Mouse (Mus musculus): ENCODE measurements around the gene Ppp2r1b. TPM values are rescaled to one million over a fixed set of nuclear protein-coding genes. Genes with fewer than 3 reads are reported as not detected.

The Ppp2r1b gene
- polyA plus RNA-seq, 2 experiments, result 25.2 to 51.0 TPM

GRCm38 (mm10) chr9:50864877-50865276 is 19.8 kb downstream of the Ppp2r1b start:
- H3K4me1 ChIP-seq (ENCODE audit: control insufficient read depth, insufficient read depth, low read length), result no peaks in the 10 kb centered on the region
- H3K4me2 ChIP-seq (replicated peaks; ENCODE audit: low read depth, low read length, severe bottlenecking), result no peak overlapping the region
- H3K4me3 ChIP-seq (replicated peaks; ENCODE audit: low read length), result no peak overlapping the region
- H3K27ac ChIP-seq (replicated peaks; ENCODE audit: low read depth, low read length), result no peak overlapping the region
- no peak for TF ChIP-seq POLR2A (IDR thresholded peaks at IDR 0.05; ENCODE audit: borderline replicate concordance, extremely low read depth, insufficient read depth, insufficient read length)
- ATAC-seq (ENCODE audit: low FRiP score, low read depth) (no peak), DNase-seq (ENCODE audit: low spot score) (no peak)
- WGBS, result 84% methylated on average over 5 of the region's 5 CpGs
- H3K36me3 ChIP-seq (ENCODE audit: control insufficient read depth, insufficient read depth, low read length), result peaks cover 94% of the 10 kb centered on the region
- H3K9ac ChIP-seq (ENCODE audit: low read depth, low read length, severe bottlenecking), result no peak overlapping the region
- H3K9me3 ChIP-seq (ENCODE audit: control insufficient read depth, low read length), result no peaks in the 10 kb centered on the region
- H3K27me3 ChIP-seq (ENCODE audit: control insufficient read depth, insufficient read depth, low read length), result no peaks in the 10 kb centered on the region

- WGBS, result 87% methylated on average over 8 of the region's 8 CpGs
- H3K27me3 ChIP-seq (ENCODE audit: control insufficient read depth, insufficient read depth, low read length), result no peaks in the 10 kb centered on the region
- H3K9ac ChIP-seq (ENCODE audit: low read depth, low read length, severe bottlenecking), result no peak overlapping the region
- H3K4me2 ChIP-seq (replicated peaks; ENCODE audit: low read depth, low read length, severe bottlenecking), result no peak overlapping the region
- peaks cover 95% of the 10 kb centered on the region for H3K36me3 ChIP-seq (ENCODE audit: control insufficient read depth, insufficient read depth, low read length)
- H3K4me1 ChIP-seq (ENCODE audit: control insufficient read depth, insufficient read depth, low read length), result no peaks in the 10 kb centered on the region
- no peak for DNase-seq (ENCODE audit: low spot score)
- no peak overlapping the region for H3K4me3 ChIP-seq (replicated peaks; ENCODE audit: low read length)
- no peak overlapping the region for H3K27ac ChIP-seq (replicated peaks; ENCODE audit: low read depth, low read length)
- H3K9me3 ChIP-seq (ENCODE audit: control insufficient read depth, low read length), result no peaks in the 10 kb centered on the region
- TF ChIP-seq POLR2A (IDR thresholded peaks at IDR 0.05; ENCODE audit: borderline replicate concordance, extremely low read depth, insufficient read depth, insufficient read length), result no peak
- ATAC-seq (ENCODE audit: low FRiP score, low read depth), result no peak
These were observed 20.7 kb downstream of the Ppp2r1b start for GRCm38 (mm10) chr9:50865803-50866202.

GRCm38 (mm10) chr9:50867015-50867414 is 21.9 kb downstream of the Ppp2r1b start:
- DNase-seq (ENCODE audit: low spot score), result no peak
- TF ChIP-seq POLR2A (IDR thresholded peaks at IDR 0.05; ENCODE audit: borderline replicate concordance, extremely low read depth, insufficient read depth, insufficient read length), result no peak
- no peak overlapping the region for H3K4me2 ChIP-seq (replicated peaks; ENCODE audit: low read depth, low read length, severe bottlenecking)
- H3K4me1 ChIP-seq (ENCODE audit: control insufficient read depth, insufficient read depth, low read length), result no peaks in the 10 kb centered on the region
- peaks cover 87% of the 10 kb centered on the region for H3K36me3 ChIP-seq (ENCODE audit: control insufficient read depth, insufficient read depth, low read length)
- 92% methylated on average over 6 of the region's 6 CpGs for WGBS
- no peaks in the 10 kb centered on the region for H3K27me3 ChIP-seq (ENCODE audit: control insufficient read depth, insufficient read depth, low read length)
- no peak overlapping the region for H3K9ac ChIP-seq (ENCODE audit: low read depth, low read length, severe bottlenecking)
- no peak overlapping the region for H3K4me3 ChIP-seq (replicated peaks; ENCODE audit: low read length)
- no peak overlapping the region for H3K27ac ChIP-seq (replicated peaks; ENCODE audit: low read depth, low read length)
- H3K9me3 ChIP-seq (ENCODE audit: control insufficient read depth, low read length), result no peaks in the 10 kb centered on the region
- no peak for ATAC-seq (ENCODE audit: low FRiP score, low read depth)

- H3K27ac ChIP-seq (replicated peaks; ENCODE audit: low read depth, low read length), result no peak overlapping the region
- no peaks in the 10 kb centered on the region for H3K27me3 ChIP-seq (ENCODE audit: control insufficient read depth, insufficient read depth, low read length)
- 77% methylated on average over 2 of the region's 2 CpGs for WGBS
- peaks cover 85% of the 10 kb centered on the region for H3K36me3 ChIP-seq (ENCODE audit: control insufficient read depth, insufficient read depth, low read length)
- DNase-seq (ENCODE audit: low spot score) (no peak), ATAC-seq (ENCODE audit: low FRiP score, low read depth) (no peak)
- no peaks in the 10 kb centered on the region for H3K9me3 ChIP-seq (ENCODE audit: control insufficient read depth, low read length)
- H3K4me1 ChIP-seq (ENCODE audit: control insufficient read depth, insufficient read depth, low read length), result no peaks in the 10 kb centered on the region
- no peak overlapping the region for H3K4me2 ChIP-seq (replicated peaks; ENCODE audit: low read depth, low read length, severe bottlenecking)
- TF ChIP-seq POLR2A (IDR thresholded peaks at IDR 0.05; ENCODE audit: borderline replicate concordance, extremely low read depth, insufficient read depth, insufficient read length), result no peak
- H3K9ac ChIP-seq (ENCODE audit: low read depth, low read length, severe bottlenecking), result no peak overlapping the region
- no peak overlapping the region for H3K4me3 ChIP-seq (replicated peaks; ENCODE audit: low read length)
These were observed 23.1 kb downstream of the Ppp2r1b start for GRCm38 (mm10) chr9:50868182-50868581.

GRCm38 (mm10) chr9:50873210-50873609 is 28.1 kb downstream of the Ppp2r1b start:
- Histone ChIP-seq H3K36me3 (ENCODE audit: control insufficient read depth, insufficient read depth, low read length) (peaks cover 76% of the 10 kb centered on the region), H3K9ac (ENCODE audit: low read depth, low read length, severe bottlenecking) (no peak overlapping the region), H3K27me3 (ENCODE audit: control insufficient read depth, insufficient read depth, low read length) (no peaks in the 10 kb centered on the region), H3K27ac (replicated peaks; ENCODE audit: low read depth, low read length) (no peak overlapping the region), H3K4me1 (ENCODE audit: control insufficient read depth, insufficient read depth, low read length) (no peaks in the 10 kb centered on the region), H3K4me3 (replicated peaks; ENCODE audit: low read length) (no peak overlapping the region), H3K9me3 (ENCODE audit: control insufficient read depth, low read length) (no peaks in the 10 kb centered on the region), H3K4me2 (replicated peaks; ENCODE audit: low read depth, low read length, severe bottlenecking) (no peak overlapping the region)
- WGBS, result 92% methylated on average over 9 of the region's 9 CpGs
- ATAC-seq (ENCODE audit: low FRiP score, low read depth) (no peak), DNase-seq (ENCODE audit: low spot score) (no peak)
- TF ChIP-seq POLR2A (IDR thresholded peaks at IDR 0.05; ENCODE audit: borderline replicate concordance, extremely low read depth, insufficient read depth, insufficient read length), result no peak

- Histone ChIP-seq H3K4me3 (replicated peaks; ENCODE audit: low read length) (no peak overlapping the region), H3K27ac (replicated peaks; ENCODE audit: low read depth, low read length) (no peak overlapping the region), H3K9me3 (ENCODE audit: control insufficient read depth, low read length) (no peaks in the 10 kb centered on the region), H3K27me3 (ENCODE audit: control insufficient read depth, insufficient read depth, low read length) (no peaks in the 10 kb centered on the region), H3K36me3 (ENCODE audit: control insufficient read depth, insufficient read depth, low read length) (peaks cover 77% of the 10 kb centered on the region), H3K9ac (ENCODE audit: low read depth, low read length, severe bottlenecking) (no peak overlapping the region), H3K4me2 (replicated peaks; ENCODE audit: low read depth, low read length, severe bottlenecking) (no peak overlapping the region), H3K4me1 (ENCODE audit: control insufficient read depth, insufficient read depth, low read length) (no peaks in the 10 kb centered on the region)
- TF ChIP-seq POLR2A (IDR thresholded peaks at IDR 0.05; ENCODE audit: borderline replicate concordance, extremely low read depth, insufficient read depth, insufficient read length), result no peak
- DNase-seq (ENCODE audit: low spot score) (no peak), ATAC-seq (ENCODE audit: low FRiP score, low read depth) (no peak)
- WGBS, result 91% methylated on average over 6 of the region's 6 CpGs
These were observed 28.9 kb downstream of the Ppp2r1b start for GRCm38 (mm10) chr9:50874031-50874430.

All from limb, embryonic 14.5 days (tissue).